Mouse (Mus musculus): ENCODE measurements at regions not wholly inside any gene's neighbourhood (a gene's known extent, or its start where the extent isn't known, plus 50 kb on each side); places are given as distances from the start of the nearest gene placed in this dataset.
A peak's percentile ranks its signal among the peaks of the same experiment; 100 is the strongest.

DNA sequence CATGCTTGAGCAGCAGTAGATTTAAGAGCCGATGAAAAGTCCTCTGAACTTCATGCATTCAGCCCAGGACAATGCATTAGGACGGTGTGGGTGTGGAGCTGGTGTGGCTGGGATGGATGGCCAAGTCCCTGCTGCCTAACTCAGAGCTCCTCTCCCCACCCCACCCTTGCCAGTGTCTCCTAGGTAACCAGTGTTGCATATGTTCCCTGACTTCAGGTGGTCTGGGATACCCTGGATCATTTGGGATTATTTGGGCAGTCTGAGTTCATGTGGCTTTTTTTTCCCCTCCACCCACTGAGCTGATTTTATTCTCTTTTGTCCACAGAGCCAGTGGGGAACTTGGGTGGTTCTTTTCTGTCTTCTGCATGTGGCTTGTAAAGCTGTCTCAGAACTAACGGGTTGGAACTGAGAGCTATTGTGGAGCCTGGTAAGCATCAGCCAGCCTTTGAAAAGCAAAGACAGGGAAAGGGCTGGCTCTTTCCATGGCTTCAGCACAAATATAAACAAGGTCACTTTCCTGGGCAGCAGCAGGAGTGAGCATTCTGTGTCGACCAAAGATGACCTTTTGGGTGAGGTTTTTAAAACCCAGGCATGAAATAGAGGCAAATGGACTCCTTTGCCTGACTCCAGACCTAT, 205.1 kb upstream of the Bmp2 start:
- DNase-seq (ENCODE audit: low spot score): peak; percentile 46
- peaks cover 85% of the 10 kb centered on the region for H3K27me3 ChIP-seq (ENCODE audit: insufficient read depth, poor library complexity, severe bottlenecking)
- no peak overlapping the region for H3K4me3 ChIP-seq
- H3K27ac ChIP-seq: no peak overlapping the region
- H3K9me3 ChIP-seq: no peaks in the 10 kb centered on the region
- no peaks in the 10 kb centered on the region for H3K36me3 ChIP-seq
- H3K4me1 ChIP-seq (replicated peaks): peaks cover 17% of the 10 kb centered on the region
- 10% methylated on average over 4 of the region's 4 CpGs for WGBS

DNA sequence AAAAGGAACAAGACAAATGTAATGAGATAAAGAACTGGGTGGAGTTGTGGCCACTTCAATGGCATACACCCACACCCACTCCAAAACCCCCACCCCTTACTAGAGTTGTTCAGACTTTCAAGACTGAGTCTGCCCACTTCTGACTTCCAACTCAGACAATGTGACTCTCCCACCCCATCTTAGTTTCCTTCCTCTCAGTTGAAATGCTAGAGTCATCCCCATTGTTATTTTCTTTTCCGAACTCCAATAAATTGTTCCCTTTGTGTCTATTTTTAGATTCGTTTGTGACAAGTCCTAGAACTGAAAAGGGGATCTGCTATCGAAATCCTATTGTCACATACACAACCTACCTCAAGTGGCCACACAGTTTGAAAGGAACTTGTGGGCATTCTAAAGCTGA, 200.7 kb upstream of the Bmp2 start:
- Histone ChIP-seq H3K4me1 (replicated peaks) (peaks cover 11% of the 10 kb centered on the region), H3K9me3 (no peaks in the 10 kb centered on the region), H3K4me3 (no peak overlapping the region), H3K27me3 (ENCODE audit: insufficient read depth, poor library complexity, severe bottlenecking) (peaks cover 81% of the 10 kb centered on the region), H3K27ac (no peak overlapping the region), H3K36me3 (no peaks in the 10 kb centered on the region)
- no peak for DNase-seq (ENCODE audit: low spot score)
- WGBS: 68% methylated on average over 3 of the region's 3 CpGs

- Histone ChIP-seq H3K27me3 (ENCODE audit: insufficient read depth, poor library complexity, severe bottlenecking) (peaks cover 94% of the 10 kb centered on the region), H3K27ac (no peak overlapping the region), H3K4me1 (replicated peaks) (no peaks in the 10 kb centered on the region), H3K9me3 (no peaks in the 10 kb centered on the region), H3K36me3 (no peaks in the 10 kb centered on the region), H3K4me3 (no peak overlapping the region)
- no peak for DNase-seq (ENCODE audit: low spot score)
- WGBS: 94% methylated on average over 3 of the region's 3 CpGs
Observed at GRCm38 (mm10) chr2:133352800-133353199, 199.2 kb upstream of the Bmp2 start.

GRCm38 (mm10) chr2:133362693-133363443, 189.1 kb upstream of the Bmp2 start:
- Histone ChIP-seq H3K27me3 (ENCODE audit: insufficient read depth, poor library complexity, severe bottlenecking) (peaks cover 77% of the 10 kb centered on the region), H3K4me3 (no peak overlapping the region), H3K36me3 (no peaks in the 10 kb centered on the region), H3K4me1 (replicated peaks) (peaks cover 5% of the 10 kb centered on the region), H3K9me3 (no peaks in the 10 kb centered on the region), H3K27ac (no peak overlapping the region)
- DNase-seq (ENCODE audit: low spot score): no peak
- WGBS: 39% methylated on average over 4 of the region's 4 CpGs

- WGBS: 88% methylated on average over 12 of the region's 12 CpGs
- Histone ChIP-seq H3K27me3 (ENCODE audit: insufficient read depth, poor library complexity, severe bottlenecking) (peaks cover 22% of the 10 kb centered on the region), H3K9me3 (no peaks in the 10 kb centered on the region), H3K4me1 (replicated peaks) (no peaks in the 10 kb centered on the region), H3K4me3 (no peak overlapping the region), H3K36me3 (no peaks in the 10 kb centered on the region), H3K27ac (no peak overlapping the region)
- DNase-seq (ENCODE audit: low spot score): no peak
Observed at GRCm38 (mm10) chr2:133371490-133372215, 180.3 kb upstream of the Bmp2 start.

DNA sequence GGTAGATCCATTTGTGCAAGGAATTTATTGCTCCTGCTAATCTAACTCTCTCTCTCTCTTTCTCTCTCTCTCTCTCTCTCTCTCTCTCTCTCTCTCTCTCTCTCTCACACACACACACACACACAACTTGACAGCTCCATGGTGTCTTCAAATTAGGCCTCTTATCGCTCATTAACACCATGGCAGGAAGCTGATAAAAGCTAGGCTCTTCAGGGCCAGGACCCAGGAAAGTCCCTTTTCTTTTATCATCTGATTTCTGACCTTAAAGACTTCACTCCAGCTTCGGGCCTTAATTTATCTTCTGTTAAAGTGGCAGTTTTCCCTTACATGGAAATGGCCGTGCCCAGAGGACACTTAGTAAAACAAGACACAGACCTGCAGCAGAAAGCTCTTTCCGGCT, 178.4 kb upstream of the Bmp2 start:
- no peaks in the 10 kb centered on the region for H3K9me3 ChIP-seq
- no peaks in the 10 kb centered on the region for H3K4me1 ChIP-seq (replicated peaks)
- no peak overlapping the region for H3K27ac ChIP-seq
- H3K4me3 ChIP-seq: no peak overlapping the region
- 0 out of 2 replicates have a peak, but pooled peaks cover 9% of the 10 kb centered on the region for H3K27me3 ChIP-seq (ENCODE audit: insufficient read depth, poor library complexity, severe bottlenecking)
- WGBS: 68% methylated on average over 4 of the region's 4 CpGs
- DNase-seq (ENCODE audit: low spot score): no peak
- H3K36me3 ChIP-seq: no peaks in the 10 kb centered on the region

GRCm38 (mm10) chr2:133381054-133381453, 170.9 kb upstream of the Bmp2 start:
- Histone ChIP-seq H3K9me3 (no peaks in the 10 kb centered on the region), H3K36me3 (no peaks in the 10 kb centered on the region), H3K4me3 (no peak overlapping the region), H3K4me1 (replicated peaks) (no peaks in the 10 kb centered on the region), H3K27me3 (ENCODE audit: insufficient read depth, poor library complexity, severe bottlenecking) (no peaks in the 10 kb centered on the region), H3K27ac (no peak overlapping the region)
- DNase-seq (ENCODE audit: low spot score): no peak
- WGBS: 74% methylated on average over 3 of the region's 3 CpGs

DNA sequence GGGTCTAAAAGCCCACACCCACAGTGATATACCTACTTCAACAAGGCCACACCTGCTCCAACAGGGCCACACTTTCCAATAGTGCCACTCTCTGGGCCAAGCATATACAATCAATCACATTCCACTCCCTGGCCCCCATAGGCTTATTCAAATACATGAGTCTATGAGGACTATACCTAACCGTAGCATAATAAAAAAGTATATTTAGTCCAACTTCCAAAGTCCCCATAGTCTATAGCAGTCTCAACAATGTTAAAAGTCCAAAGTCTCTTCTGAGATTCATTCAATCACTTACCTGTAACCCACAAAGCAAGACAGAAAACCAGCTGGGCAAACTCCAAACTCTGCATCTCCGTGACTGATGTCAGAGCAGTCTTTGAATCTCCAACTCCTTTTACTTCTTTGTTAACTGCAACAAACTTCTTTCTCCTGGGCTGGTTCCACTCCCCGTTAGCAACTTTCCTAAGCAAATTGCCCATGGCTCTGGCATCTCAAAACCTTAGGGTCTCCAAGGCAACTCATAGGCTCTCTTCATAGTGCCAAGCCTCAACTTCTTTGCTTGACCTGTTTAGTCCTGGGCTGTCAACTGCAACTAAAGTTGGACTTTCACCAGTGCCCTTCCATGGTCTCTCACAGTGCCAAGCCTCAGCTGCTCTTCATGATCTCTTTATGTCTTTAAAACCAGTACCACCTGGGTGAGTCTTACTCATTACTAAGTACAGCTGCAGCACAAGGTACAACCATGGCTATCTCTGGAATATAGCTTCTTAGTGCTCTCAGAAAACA, 168.6 kb upstream of the Bmp2 start:
- H3K36me3 ChIP-seq: no peaks in the 10 kb centered on the region
- WGBS: 87% methylated on average over 3 of the region's 3 CpGs
- H3K27me3 ChIP-seq (ENCODE audit: insufficient read depth, poor library complexity, severe bottlenecking): no peaks in the 10 kb centered on the region
- no peaks in the 10 kb centered on the region for H3K9me3 ChIP-seq
- no peak for DNase-seq (ENCODE audit: low spot score)
- H3K4me3 ChIP-seq: no peak overlapping the region
- no peak overlapping the region for H3K27ac ChIP-seq
- H3K4me1 ChIP-seq (replicated peaks): no peaks in the 10 kb centered on the region

DNA sequence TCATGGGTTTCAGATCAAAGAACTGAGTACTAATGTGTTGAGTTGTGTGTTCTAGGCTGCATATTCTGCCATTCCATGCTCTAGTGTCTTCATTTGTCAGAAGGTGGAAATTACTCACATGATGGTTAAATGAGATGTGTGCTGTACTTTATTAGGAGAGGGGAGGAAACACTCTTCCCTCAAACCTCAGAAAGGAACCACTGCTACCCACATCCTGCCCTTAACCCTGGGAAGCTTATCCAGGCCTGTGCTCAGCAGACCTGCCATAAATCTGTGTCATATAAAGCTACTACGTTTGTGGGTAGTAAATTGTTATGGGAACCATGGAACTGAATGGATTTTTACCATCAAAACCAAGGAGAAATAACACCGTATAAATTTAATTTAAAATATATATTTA, 166.7 kb upstream of the Bmp2 start:
- Histone ChIP-seq H3K4me1 (replicated peaks) (no peaks in the 10 kb centered on the region), H3K27me3 (ENCODE audit: insufficient read depth, poor library complexity, severe bottlenecking) (no peaks in the 10 kb centered on the region), H3K4me3 (no peak overlapping the region), H3K27ac (no peak overlapping the region), H3K9me3 (no peaks in the 10 kb centered on the region), H3K36me3 (no peaks in the 10 kb centered on the region)
- no peak for DNase-seq (ENCODE audit: low spot score)
- WGBS: 81% methylated on average over 2 of the region's 2 CpGs

- H3K9me3 ChIP-seq: no peaks in the 10 kb centered on the region
- H3K4me3 ChIP-seq: no peak overlapping the region
- DNase-seq (ENCODE audit: low spot score): no peak
- no peaks in the 10 kb centered on the region for H3K36me3 ChIP-seq
- no peaks in the 10 kb centered on the region for H3K27me3 ChIP-seq (ENCODE audit: insufficient read depth, poor library complexity, severe bottlenecking)
- H3K27ac ChIP-seq: no peak overlapping the region
- H3K4me1 ChIP-seq (replicated peaks): no peaks in the 10 kb centered on the region
- WGBS: 88% methylated on average over 3 of the region's 3 CpGs
Observed at GRCm38 (mm10) chr2:133387349-133387748, 164.6 kb upstream of the Bmp2 start.

- DNase-seq (ENCODE audit: low spot score): no peak
- Histone ChIP-seq H3K4me3 (no peak overlapping the region), H3K9me3 (no peaks in the 10 kb centered on the region), H3K36me3 (no peaks in the 10 kb centered on the region), H3K27ac (no peak overlapping the region), H3K4me1 (replicated peaks) (no peaks in the 10 kb centered on the region), H3K27me3 (ENCODE audit: insufficient read depth, poor library complexity, severe bottlenecking) (peaks cover 12% of the 10 kb centered on the region)
- 93% methylated on average over 9 of the region's 9 CpGs for WGBS
Observed at GRCm38 (mm10) chr2:133392298-133392697, 159.7 kb upstream of the Bmp2 start.

GRCm38 (mm10) chr2:133397566-133397965, 154.4 kb upstream of the Bmp2 start:
- Histone ChIP-seq H3K27me3 (ENCODE audit: insufficient read depth, poor library complexity, severe bottlenecking) (peaks cover 46% of the 10 kb centered on the region), H3K4me3 (no peak overlapping the region), H3K36me3 (no peaks in the 10 kb centered on the region), H3K9me3 (no peaks in the 10 kb centered on the region), H3K4me1 (replicated peaks) (peaks cover 18% of the 10 kb centered on the region), H3K27ac (no peak overlapping the region)
- DNase-seq (ENCODE audit: low spot score): no peak
- WGBS: 25% methylated on average over 2 of the region's 2 CpGs
